Mouse (Mus musculus): ENCODE data around the gene Ncl.

Gene Ncl

DNA sequence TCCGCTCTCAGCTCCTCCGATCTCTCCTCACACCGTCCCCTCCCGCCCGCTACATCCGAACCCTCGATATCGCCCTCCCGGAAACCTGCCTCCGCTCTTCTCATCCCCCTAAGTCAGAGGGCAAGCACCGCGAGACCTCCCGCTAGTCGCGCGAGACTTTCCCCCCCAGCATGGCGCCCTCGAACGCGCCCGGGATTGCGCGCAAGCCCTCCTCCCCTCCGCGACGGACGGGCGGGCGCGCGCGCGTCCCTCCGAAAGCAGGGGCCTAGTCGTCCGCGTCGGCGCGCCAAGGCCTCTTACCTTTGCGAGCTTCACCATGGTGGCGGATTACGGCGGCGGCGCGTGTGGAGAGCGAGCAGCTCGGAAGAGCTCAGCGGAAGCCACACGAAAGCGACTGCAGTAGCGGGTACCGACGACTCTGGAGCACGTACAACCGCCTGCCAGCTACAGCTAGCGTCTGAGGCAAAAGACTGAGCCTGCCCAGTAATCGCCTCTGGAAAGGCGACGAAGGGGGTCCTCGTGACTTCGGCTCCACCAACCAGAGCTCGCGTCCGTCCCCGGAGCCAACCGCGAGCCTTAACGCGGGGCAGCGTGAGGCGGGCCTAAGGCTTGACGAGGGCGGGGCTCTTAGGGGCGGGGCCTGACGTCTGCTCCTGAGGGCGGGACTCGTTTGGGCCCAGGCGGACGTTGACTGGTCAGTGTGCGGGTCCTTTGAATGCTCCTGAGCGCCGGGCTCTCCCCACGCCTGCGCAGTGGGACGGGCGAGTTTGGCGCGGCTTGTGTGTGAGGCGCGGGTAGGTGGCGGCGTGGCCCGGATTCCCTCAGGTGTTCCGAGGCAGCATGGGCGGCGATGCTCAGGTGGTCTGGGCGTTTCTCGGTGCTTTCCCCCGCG is at the start of gene Ncl:
Gene Ncl, minus strand, starts transcription at position 495 of the 892 bp plus-strand sequence.
- DNase-seq (ENCODE audit: low read depth in 1 of 2, low spot score in 2 of 2): peak; percentile 94 to 97

DNA sequence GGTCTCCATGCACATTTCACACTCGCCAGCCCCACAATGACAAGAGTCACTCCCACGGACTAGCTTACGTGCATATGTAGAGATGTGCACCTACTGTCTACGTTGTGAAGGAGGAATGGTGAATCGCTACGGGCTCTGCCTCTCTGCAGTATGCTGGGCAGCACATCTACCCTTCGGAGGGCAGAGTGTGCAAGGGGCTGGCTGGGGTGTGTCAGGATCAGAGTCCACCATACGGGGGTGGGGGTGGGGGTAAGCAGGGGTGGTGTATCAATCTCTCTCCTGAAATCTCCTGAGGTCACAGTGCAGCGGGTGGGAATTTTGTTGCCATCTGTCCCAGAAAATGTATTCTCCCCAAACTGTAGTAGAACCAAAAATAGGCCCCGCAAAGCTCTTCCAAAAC is 49.3 kb upstream of the Ncl start:
- no peak for DNase-seq (ENCODE audit: low read depth in 1 of 2, low spot score in 2 of 2)

DNA sequence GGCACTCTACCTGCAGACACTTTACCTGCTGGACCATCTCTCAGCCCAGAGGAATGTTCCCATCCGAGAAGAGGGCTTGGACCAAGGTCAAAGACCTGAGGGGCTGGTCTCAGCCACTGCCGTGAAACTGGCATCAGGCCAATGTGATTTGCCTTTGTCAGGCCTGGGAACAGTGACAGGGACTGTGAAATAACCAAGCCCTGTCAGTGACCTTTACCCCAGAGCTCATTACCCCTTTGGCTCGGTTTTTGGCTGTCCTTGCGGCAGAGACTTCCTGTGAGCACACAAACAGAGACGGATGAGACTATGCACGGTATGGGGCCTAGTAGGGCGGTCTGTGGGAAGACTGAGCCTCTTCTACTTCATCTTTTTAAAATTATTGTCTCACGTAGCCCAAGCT is 47.7 kb upstream of the Ncl start:
- DNase-seq (ENCODE audit: low read depth in 1 of 2, low spot score in 2 of 2): peak in 1 of 2 experiments; percentile 54

DNA sequence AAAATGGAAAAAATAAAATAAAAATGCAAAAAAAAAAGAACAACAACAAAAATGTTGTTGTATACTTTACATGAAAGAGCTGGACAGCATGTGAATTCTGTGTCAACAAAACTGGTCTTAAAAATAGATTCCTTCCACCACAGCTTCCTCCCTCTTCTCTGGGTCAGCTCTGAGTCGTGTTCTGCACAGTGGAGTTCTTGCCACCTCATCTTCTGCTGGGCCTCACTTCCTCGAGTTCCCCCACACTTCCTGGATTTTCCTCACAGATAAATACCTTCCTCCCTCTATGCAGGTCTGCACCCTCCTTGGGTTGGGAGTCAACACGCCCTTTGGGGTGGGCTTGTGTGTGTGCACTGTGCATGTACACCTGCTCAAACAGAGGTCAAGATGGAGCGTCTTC is 47.1 kb upstream of the Ncl start:
- DNase-seq (ENCODE audit: low read depth in 1 of 2, low spot score in 2 of 2): no peak

DNA sequence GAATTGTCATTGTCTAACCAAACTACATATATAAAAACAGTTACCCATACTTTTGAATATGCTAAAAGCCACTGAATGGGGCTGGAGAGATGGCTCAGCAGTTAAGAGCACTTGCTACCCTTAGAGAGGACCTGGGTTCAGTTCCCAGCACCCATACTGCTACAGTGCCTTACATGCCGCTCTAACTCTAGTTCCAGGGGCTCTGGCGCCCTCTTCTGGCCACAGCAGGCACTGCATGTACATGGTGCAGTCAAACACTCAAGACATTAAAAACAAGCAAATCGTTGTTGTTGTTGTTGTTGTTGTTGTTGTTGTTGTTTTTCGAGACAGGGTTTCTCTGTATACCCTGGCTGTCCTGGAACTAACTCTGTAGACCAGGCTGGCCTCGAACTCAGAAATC is 45.6 kb upstream of the Ncl start:
- peak in 1 of 2 experiments; percentile 31 for DNase-seq (ENCODE audit: low read depth in 1 of 2, low spot score in 2 of 2)

DNA sequence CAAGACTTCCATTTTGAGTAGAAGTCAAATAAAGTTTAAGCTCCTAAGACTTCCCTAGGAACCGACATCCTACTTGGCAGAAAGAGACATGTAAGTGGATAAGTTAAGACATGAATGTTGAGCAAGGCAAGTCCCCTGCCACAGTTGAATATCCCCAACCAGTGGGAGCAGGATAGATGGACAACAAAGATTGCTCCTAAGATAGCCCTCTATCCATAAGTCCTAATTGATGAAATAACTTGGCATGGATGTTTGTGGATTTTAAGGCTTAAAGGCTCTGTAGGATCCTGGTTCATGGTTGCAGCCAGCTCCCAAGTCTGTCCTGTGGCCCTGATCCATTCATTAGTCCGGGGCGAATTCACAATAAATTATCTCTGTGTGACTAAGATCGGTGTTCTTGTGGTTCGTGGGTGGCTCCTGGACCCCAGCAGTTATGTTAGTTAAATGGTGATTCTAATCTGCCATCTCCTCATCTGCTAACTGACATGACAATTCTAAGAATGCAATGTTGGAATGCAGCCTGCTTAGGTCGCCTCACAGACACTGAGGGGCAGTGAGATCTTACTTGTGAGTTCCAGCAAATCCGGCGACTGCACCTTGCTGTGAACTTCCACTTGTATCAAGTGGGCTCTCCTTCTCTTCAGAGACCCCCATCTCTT is 41.0 kb upstream of the Ncl start:
- no peak for DNase-seq (ENCODE audit: low read depth in 1 of 2, low spot score in 2 of 2)

DNA sequence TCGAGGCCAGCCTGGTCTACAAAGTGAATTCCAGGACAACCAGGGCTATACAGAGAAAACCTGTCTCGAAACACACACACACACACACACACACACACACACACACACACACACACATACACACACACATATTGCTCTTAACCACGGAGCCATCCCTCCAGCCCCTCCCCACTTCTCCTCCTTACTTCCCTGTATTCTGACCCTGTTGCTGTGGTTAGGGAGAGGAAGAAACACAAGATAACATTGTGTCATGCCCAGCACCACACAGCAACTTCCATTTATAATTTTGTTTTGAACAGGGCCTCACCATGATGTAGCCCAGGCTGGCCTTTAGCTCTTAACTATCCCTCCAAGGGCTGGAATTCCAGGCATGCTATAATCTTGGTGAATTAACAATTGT is 40.1 kb upstream of the Ncl start:
- DNase-seq (ENCODE audit: low read depth in 1 of 2, low spot score in 2 of 2): no peak

DNA sequence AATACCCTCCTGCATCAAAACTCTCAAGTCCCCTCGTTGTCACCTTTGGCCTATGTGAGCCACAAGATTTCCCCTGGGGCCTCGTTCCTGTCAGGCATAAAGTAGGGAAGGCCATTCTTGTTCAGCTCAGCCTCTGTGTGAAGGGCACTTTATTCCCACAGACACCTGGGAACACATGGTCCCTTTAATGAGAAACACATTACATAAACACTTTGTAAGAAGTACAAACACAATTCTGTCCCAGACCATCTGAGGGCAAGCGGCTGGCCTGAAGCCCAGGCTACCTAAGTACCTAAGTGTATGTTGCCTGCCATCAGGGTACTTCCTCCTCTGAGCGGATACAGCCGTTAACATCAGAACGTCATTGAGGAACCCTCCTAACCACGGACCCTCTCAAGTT is 39.0 kb upstream of the Ncl start:
- no peak for DNase-seq (ENCODE audit: low read depth in 1 of 2, low spot score in 2 of 2)

DNA sequence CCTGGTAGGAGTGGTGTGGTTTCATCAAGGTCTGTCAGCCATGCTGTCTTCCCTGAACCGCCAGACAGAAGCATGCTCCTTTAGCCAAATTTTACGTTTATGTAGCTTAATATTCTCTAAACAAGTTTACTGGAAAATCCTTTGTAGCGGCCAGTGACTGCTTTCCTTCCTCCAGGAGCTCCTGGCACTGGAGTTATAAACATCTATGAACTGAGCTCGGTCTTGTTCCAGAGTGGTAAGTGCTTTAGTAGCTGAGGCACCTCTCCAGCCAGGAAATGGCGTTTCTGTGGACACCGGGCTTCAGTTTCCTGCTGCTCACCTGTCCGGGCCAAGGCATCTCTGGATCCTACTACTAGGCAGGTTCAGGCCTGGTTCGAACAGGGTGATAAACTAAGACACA is 38.4 kb upstream of the Ncl start:
- DNase-seq (ENCODE audit: low read depth in 1 of 2, low spot score in 2 of 2): no peak

DNA sequence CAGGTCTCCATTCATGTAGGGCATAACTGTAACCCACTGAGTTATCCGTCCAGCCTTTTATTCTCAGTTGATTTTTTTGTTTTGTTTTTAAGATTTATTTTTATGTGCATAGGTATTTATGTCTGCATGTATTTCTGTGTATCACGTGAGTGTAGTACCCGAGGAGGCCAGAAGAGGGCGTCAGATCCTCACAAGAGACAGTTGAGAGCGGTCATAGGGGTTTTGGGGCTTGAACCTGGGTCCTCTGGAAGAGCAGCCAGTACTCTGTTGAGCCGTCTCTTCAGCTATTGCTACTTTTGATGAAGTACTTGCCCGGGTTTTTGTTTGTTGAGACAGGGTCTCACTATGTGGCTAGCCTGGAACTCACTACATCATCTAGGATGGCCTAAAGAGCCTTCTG is 36.7 kb upstream of the Ncl start:
- no peak for DNase-seq (ENCODE audit: low read depth in 1 of 2, low spot score in 2 of 2)

DNA sequence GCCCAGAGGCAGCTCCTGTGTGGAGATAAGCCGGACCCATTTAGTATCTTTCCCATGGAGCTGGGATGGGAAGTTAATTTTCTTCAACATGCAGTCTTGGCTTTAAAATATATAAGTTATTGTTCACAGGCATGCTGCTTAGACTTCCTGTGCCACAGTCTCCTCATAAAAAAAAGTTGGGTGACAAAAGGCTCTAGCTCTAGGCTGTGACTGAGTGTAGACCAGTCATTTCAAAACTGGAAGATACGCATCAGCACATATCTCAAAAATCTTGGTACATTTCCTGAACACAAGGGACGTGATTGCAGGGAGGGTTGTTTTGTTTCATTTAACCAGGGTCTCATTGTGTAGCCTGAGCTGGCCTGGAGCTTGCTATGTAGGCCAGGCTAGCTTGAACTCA is 35.0 kb upstream of the Ncl start:
- no peak for DNase-seq (ENCODE audit: low read depth in 1 of 2, low spot score in 2 of 2)

DNA sequence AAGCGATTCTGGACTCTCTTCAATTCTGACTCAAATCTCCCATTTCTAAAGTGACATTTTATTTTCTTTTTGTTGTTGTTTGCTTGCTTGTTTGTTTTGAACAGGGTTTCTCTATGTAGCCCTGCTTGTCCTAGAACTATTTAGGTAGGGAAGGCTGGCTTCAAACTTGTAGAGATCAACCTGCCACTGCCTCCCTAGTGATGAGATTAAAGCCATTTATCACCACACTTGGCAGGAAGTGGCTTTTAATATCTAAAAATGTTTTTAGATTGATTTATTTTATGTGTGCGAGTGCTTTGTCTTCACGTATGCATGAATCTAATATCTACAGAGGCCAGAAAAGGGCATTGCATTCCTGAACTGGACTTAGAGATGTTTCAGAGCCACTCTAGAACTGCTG is 34.0 kb upstream of the Ncl start:
- DNase-seq (ENCODE audit: low read depth in 1 of 2, low spot score in 2 of 2): no peak

DNA sequence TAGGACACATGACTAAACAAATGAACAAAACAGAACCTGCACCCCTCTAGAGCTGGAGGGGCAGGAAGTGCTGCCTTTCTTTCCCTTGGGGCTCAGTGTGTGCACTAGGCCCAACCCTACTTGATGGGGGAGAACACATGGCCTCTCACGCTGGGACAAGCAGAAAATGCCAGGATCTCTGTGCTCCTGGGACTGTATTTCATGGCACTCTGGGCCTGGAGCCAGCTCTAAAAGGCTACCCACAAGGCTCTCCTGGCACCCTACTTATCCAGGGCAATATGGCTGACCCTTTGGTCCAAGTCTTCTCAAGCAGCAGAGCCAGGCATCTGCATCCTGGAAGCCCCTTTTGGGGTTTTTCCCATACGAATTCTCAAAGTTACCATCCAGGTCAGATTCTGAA is 32.2 kb upstream of the Ncl start:
- DNase-seq (ENCODE audit: low read depth in 1 of 2, low spot score in 2 of 2): no peak

DNA sequence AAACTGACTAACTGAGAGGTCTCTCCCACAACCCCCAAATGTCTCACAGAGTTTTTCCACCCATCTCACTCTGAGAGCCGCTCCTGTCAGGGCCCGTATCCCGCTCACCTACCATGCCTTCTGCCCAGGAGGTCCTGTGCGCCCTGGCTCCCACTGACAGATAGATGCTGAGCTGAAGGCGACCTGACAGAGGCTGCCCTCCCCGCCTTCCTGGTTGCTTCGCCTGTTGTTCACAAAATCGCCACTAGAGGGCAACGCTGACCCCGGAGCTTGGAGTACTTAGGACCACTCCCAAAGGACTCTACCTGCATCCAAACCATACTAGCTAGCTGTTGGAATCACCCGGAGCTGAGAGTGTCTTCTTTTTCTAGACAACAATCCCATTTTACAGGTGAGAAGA is 30.0 kb upstream of the Ncl start:
- peak in 1 of 2 experiments; percentile 42 for DNase-seq (ENCODE audit: low read depth in 1 of 2, low spot score in 2 of 2)

DNA sequence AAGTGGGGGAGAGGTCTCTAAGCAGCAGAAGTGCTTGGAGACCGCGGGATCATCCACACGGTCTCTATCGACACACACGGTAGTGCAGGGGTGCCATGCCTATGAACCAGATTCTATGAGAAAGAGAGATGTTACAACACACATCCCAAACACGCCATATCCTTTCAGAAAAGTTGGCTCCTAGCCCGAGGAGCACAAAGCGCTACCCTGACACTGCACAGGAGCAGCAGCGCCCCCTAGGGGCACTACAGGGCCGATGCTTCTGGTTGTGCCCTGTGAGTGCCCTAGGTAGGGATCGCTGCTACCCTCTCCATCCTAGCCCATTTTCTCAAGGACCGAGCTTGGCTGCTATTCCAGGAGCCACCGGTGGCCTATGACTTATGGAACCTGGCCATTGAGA is 21.8 kb upstream of the Ncl start:
- peak in 1 of 2 experiments; percentile 51 for DNase-seq (ENCODE audit: low read depth in 1 of 2, low spot score in 2 of 2)

DNA sequence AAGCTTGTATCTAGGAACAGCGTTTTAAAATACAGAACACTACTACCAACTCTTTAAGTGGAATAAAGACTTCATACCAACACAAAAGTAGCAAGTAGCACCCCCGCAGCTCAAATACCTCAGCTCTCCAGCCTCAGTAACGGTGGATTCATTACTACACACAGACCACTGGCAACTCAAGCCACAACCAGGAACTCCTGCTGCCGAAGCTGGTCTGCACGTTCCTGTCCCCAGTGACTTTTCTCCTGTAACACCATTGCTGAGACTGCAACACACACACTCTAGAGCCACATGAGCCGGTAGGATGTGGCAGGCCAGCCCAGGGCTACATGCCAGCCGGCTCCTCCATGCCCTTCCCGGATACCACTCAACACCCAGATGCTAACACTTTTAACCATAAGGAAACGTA is 20.0 kb upstream of the Ncl start:
- no peak for DNase-seq (ENCODE audit: low read depth in 1 of 2, low spot score in 2 of 2)

DNA sequence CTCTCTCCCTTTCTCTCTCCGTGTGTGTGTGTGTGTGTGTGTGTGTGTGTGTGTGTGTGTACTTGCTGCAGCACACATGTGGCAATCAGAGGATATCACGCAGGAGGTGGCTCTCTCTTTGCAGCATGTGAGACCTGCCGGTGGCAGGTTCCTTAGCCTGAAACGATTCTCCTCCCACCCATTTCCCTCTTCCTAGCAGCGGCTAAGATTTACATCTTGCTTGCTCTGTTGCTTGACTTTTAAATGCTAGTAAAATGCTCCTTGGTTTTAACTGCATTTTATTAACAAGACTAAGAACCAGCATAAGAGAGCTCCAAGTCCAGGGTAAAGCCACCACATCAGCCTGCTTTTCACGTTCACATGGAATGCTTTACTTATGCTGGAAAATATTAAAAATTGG is 19.5 kb upstream of the Ncl start:
- no peak for DNase-seq (ENCODE audit: low read depth in 1 of 2, low spot score in 2 of 2)

DNA sequence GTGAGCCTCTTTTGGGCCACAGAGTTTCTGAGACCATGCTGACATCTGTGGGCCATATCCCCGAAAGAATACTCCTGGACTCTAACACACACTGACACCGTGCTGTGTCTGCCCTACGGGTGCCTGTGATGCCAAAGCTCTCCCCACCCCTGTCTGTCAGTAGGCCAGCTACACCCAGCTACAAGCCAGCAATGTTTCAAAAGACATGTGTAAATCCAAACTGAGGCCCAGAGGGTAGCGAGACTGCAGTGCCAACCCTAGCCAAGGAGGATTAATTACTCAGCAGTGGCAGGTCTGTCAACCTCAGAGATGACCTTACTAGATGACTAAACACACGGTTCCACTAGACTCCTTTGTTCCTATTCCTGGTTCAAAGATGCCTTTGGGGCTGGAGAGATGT is 17.2 kb upstream of the Ncl start:
- DNase-seq (ENCODE audit: low read depth in 1 of 2, low spot score in 2 of 2): no peak

DNA sequence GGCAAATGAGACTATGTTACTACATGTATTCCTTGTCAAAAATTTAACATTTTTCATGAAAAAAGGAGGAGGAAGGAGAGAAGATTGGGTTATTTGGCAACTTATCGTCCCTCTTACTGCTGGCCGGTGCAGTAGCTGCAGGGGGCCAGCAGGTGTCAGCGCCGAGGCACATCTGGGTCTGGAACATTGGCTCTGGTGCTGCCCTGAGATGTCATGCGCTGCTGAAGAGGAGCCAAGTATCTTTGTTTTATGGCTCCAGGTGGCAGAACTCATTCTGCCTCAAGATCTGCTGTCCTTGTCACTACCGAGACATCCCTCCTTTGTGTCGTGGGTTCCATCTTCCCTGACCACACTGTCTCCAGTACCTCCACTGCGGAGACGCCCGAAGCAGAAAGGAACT is 12.8 kb upstream of the Ncl start:
- DNase-seq (ENCODE audit: low read depth in 1 of 2, low spot score in 2 of 2): no peak

DNA sequence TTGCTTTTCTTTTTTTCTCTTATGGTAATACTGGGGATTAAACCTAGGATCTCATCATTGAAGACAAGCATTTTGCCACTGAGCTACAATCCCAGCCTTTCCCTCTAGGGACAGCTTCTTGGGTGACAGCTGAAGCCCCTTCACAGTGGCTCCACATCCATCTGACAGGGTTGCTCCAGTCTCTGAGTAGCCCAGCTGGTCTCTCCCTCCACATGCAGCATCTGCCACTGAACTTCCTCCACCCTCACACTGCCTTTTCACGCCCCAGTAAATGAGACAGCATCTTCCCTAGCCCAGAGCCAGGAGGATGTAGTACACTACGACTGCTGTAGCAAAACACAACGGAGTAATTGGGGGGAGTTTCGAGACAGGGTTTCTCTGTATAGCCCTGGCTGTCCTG is 8.9 kb upstream of the Ncl start:
- no peak for DNase-seq (ENCODE audit: low read depth in 1 of 2, low spot score in 2 of 2)

DNA sequence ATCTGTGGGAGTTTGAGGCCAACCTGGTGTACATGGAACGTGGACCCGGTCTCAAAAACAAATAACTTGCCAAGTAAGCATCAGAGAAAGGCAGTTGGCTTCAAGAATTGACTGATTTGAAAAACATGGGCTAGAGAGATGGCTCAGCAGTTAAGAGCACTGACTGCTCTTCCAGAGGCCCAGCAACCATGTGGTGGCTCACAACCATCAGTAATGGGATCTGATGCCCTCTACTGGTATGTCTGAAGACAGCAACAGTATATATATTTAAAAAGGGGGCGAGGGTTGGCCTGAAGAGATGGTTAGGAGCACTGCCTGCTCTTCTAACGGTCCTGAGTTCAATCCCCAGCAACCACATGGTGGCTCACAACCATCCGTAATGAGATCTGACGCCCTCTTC is 4.5 kb upstream of the Ncl start:
- DNase-seq (ENCODE audit: low read depth in 1 of 2, low spot score in 2 of 2): no peak

DNA sequence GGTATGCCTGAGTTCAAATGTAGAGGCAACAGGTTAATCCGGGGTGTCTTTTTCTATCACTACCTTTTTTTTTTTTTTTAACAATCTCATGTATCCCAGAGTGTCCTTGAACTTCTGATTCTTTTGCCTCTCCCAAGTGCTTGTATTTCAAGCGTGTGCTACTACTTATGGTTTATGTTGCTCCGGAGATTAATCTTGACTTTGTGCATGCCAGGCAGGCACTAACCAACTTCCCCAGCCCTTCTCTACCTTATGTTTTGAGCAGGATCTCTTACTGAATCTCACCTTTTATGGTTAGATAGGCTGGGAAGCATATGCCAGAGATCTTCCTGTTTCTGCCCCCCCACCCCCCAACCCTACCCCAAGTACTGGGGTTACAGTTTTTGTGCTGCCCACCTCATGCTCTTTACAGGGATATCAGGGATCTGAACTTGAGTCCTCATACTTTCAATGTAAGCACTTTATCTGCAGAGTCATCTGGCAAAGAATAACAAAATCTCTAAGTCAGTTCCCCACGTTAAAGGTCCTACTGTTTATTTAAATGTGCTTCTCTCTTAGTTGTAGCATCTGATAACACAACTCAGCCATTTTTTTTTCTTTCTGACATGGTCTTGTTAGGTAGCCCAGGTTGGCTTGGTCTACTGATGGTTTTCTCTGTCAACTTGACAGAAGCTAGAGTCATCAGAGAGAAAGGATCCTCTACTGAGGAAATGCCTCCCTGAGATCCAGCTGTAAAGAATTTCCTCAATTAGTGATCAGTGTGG is 2.8 kb upstream of the Ncl start:
- no peak for DNase-seq (ENCODE audit: low read depth in 1 of 2, low spot score in 2 of 2)

All from monocyte, adult 2 months (primary cell).